Mouse (Mus musculus): ENCODE results near the gene Gm10272. TPM values are rescaled to one million over a fixed set of nuclear protein-coding genes. Genes with fewer than 3 reads are reported as not detected.

Gene Gm10272
- polyA plus RNA-seq (2014; fragmentation: Illumina TruSeq; extraction: RNeasy Lipid Tissue Mini Kit (QIAGEN cat#74804); ENCODE audit: low read depth, low replicate concordance), result not detected

GRCm38 (mm10) chr10:77706326-77706725 lies at the start of gene Gm10272:
Gene Gm10272, plus strand, starts transcription at chr10:77706626.

GRCm38 (mm10) chr10:77685895-77686664 lies 20.3 kb upstream of the Gm10272 start, which contains the start of gene Tspear:
Gene Tspear, plus strand, starts transcription at chr10:77686569.

GRCm38 (mm10) chr10:77690356-77690807 lies 16.0 kb upstream of the Gm10272 start, which contains the start of gene Gm19402:
Gene Gm19402, minus strand, starts transcription at chr10:77690757.

GRCm38 (mm10) chr10:77697133-77697532 lies 9.3 kb upstream of the Gm10272 start, which contains the start of gene Gm9508:
Gene Gm9508, minus strand, starts transcription at chr10:77697233.

GRCm38 (mm10) chr10:77711157-77711556 lies 4.7 kb downstream of the Gm10272 start, which contains the start of gene Gm10024:
Gene Gm10024, plus strand, starts transcription at chr10:77711457.

DNA sequence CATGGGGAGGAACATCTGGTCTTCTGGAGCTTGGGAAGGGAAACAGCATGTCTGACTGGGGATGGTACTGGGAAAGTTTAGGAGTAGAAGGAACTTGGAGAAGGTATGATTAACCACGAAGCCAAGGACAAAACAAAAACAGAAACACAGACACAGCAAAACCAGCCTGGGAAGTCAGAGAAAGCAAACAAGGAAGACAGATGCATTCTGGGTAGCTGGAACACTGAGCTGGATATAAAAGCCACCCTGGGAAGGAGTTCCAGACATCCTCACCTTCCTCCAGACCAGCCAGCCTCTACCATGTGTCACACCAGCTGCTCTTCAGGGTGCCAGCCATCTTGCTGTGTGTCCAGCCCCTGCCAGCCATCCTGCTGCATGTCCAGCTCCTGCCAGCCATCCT lies 9.1 kb downstream of the Gm10272 start, which contains the start of gene Gm10142:
Gm10142 (plus strand) TSS at position 301 of the 400 bp plus-strand sequence.

DNA sequence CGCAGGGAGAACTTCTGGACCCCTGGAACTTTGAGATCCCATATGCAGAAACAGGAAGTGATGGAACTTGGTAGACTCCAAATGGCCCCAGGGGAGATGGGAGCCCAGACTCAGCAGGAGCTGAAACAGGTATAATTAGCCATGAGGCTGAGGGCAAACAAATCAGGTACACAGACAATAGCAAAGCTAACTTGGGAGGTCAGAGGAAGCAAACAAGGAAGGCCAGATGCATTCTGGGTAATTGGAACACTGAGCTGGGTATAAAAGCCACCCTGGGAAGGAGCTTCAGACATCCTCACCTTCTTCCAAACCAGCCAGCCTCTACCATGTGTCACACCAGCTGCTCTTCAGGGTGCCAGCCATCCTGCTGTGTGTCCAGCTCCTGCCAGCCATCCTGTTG lies 13.9 kb downstream of the Gm10272 start, which contains the start of gene Krtap12-1:
Krtap12-1 (plus strand) TSS at position 301 of the 400 bp plus-strand sequence.

DNA sequence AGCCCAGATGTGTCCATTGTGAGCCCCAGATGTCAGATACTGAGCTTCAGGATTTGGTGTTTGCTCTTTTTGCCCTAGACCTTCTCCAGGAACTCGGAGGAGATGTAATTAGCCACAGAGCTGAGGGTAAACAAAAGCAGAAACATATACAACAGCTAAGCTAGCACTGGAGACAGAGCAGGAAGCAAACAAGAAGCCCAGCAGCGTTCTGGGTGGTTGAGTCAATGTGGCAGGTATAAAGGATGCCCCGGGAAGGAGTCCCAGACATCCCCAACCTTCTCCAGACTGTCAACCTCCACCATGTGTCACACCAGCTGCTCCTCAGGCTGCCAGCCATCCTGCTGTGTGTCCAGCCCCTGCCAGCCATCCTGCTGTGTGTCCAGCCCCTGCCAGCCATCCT lies 19.8 kb downstream of the Gm10272 start, which contains the start of gene Gm10100:
Gm10100 (plus strand) TSS at position 301 of the 400 bp plus-strand sequence.

GRCm38 (mm10) chr10:77741924-77742688 lies 35.7 kb downstream of the Gm10272 start, which contains the start of gene Gm18596:
Gene Gm18596, minus strand, starts transcription at chr10:77742638.

DNA sequence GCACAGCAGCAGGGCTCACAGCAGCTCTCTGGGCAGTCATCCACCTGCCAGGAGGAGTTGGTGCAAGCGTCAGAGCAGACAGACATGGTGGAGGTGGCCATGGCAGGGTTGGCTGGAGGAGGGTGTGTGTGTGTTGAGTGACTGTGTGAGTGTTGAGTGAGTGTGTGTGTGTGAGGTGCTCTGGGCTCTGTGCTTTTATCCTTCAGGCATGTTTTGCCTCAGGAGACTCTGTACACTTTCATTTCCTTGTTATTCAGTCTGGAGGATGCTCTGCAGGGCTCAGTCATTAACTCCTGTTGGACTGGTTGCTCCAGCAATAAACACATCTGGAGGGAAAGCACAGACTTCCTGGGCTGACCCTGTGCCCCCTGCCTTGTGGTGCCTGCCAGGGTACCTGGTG lies 44.8 kb downstream of the Gm10272 start, which contains the start of gene Gm9736:
Gm9736 (minus strand) TSS at position 101 of the 400 bp plus-strand sequence.

Other genes with a start within 250 kb of the Gm10272 start
- gene Fam207a, start 190.8 kb upstream of the Gm10272 start, polyA plus RNA-seq (2014; fragmentation: Illumina TruSeq; extraction: RNeasy Lipid Tissue Mini Kit (QIAGEN cat#74804); ENCODE audit: low read depth, low replicate concordance), result 0.78 TPM
- 0.36 TPM for gene Itgb2, start 176.4 kb upstream of the Gm10272 start, polyA plus RNA-seq (2014; fragmentation: Illumina TruSeq; extraction: RNeasy Lipid Tissue Mini Kit (QIAGEN cat#74804); ENCODE audit: low read depth, low replicate concordance)
- 53.7 TPM for gene Pttg1ip, start 124.9 kb upstream of the Gm10272 start, polyA plus RNA-seq (2014; fragmentation: Illumina TruSeq; extraction: RNeasy Lipid Tissue Mini Kit (QIAGEN cat#74804); ENCODE audit: low read depth, low replicate concordance)
- gene Sumo3, start 100.5 kb upstream of the Gm10272 start, polyA plus RNA-seq (2014; fragmentation: Illumina TruSeq; extraction: RNeasy Lipid Tissue Mini Kit (QIAGEN cat#74804); ENCODE audit: low read depth, low replicate concordance), result 32.2 TPM
- 10.3 TPM for gene Gm49325, start 100.4 kb upstream of the Gm10272 start, polyA plus RNA-seq (2014; fragmentation: Illumina TruSeq; extraction: RNeasy Lipid Tissue Mini Kit (QIAGEN cat#74804); ENCODE audit: low read depth, low replicate concordance)
- 19.1 TPM for gene Ube2g2, start 84.4 kb upstream of the Gm10272 start, polyA plus RNA-seq (2014; fragmentation: Illumina TruSeq; extraction: RNeasy Lipid Tissue Mini Kit (QIAGEN cat#74804); ENCODE audit: low read depth, low replicate concordance)
- gene Tspear, start 20.1 kb upstream of the Gm10272 start, polyA plus RNA-seq (2014; fragmentation: Illumina TruSeq; extraction: RNeasy Lipid Tissue Mini Kit (QIAGEN cat#74804); ENCODE audit: low read depth, low replicate concordance), result not detected
- gene Gm19402, start 15.9 kb upstream of the Gm10272 start, polyA plus RNA-seq (2014; fragmentation: Illumina TruSeq; extraction: RNeasy Lipid Tissue Mini Kit (QIAGEN cat#74804); ENCODE audit: low read depth, low replicate concordance), result not detected
- gene Gm9508, start 9.4 kb upstream of the Gm10272 start, polyA plus RNA-seq (2014; fragmentation: Illumina TruSeq; extraction: RNeasy Lipid Tissue Mini Kit (QIAGEN cat#74804); ENCODE audit: low read depth, low replicate concordance), result not detected
- gene Gm10024, start 4.8 kb downstream of the Gm10272 start, polyA plus RNA-seq (2014; fragmentation: Illumina TruSeq; extraction: RNeasy Lipid Tissue Mini Kit (QIAGEN cat#74804); ENCODE audit: low read depth, low replicate concordance), result not detected
- gene Gm10142, start 9.2 kb downstream of the Gm10272 start, polyA plus RNA-seq (2014; fragmentation: Illumina TruSeq; extraction: RNeasy Lipid Tissue Mini Kit (QIAGEN cat#74804); ENCODE audit: low read depth, low replicate concordance), result not detected
- gene Krtap12-1, start 14.0 kb downstream of the Gm10272 start, polyA plus RNA-seq (2014; fragmentation: Illumina TruSeq; extraction: RNeasy Lipid Tissue Mini Kit (QIAGEN cat#74804); ENCODE audit: low read depth, low replicate concordance), result not detected
- gene Gm10100, start 19.9 kb downstream of the Gm10272 start, polyA plus RNA-seq (2014; fragmentation: Illumina TruSeq; extraction: RNeasy Lipid Tissue Mini Kit (QIAGEN cat#74804); ENCODE audit: low read depth, low replicate concordance), result not detected
- gene Gm18596, start 36.0 kb downstream of the Gm10272 start, polyA plus RNA-seq (2014; fragmentation: Illumina TruSeq; extraction: RNeasy Lipid Tissue Mini Kit (QIAGEN cat#74804); ENCODE audit: low read depth, low replicate concordance), result not detected
- gene Gm9736, start 44.7 kb downstream of the Gm10272 start, polyA plus RNA-seq (2014; fragmentation: Illumina TruSeq; extraction: RNeasy Lipid Tissue Mini Kit (QIAGEN cat#74804); ENCODE audit: low read depth, low replicate concordance), result not detected
- not detected for gene Gm3233, start 53.1 kb downstream of the Gm10272 start, polyA plus RNA-seq (2014; fragmentation: Illumina TruSeq; extraction: RNeasy Lipid Tissue Mini Kit (QIAGEN cat#74804); ENCODE audit: low read depth, low replicate concordance)
- gene Gm3238, start 64.7 kb downstream of the Gm10272 start, polyA plus RNA-seq (2014; fragmentation: Illumina TruSeq; extraction: RNeasy Lipid Tissue Mini Kit (QIAGEN cat#74804); ENCODE audit: low read depth, low replicate concordance), result not detected
- not detected for gene Gm7138, start 70.3 kb downstream of the Gm10272 start, polyA plus RNA-seq (2014; fragmentation: Illumina TruSeq; extraction: RNeasy Lipid Tissue Mini Kit (QIAGEN cat#74804); ENCODE audit: low read depth, low replicate concordance)
- not detected for gene Gm3250, start 75.9 kb downstream of the Gm10272 start, polyA plus RNA-seq (2014; fragmentation: Illumina TruSeq; extraction: RNeasy Lipid Tissue Mini Kit (QIAGEN cat#74804); ENCODE audit: low read depth, low replicate concordance)
- not detected for gene Gm7137, start 81.6 kb downstream of the Gm10272 start, polyA plus RNA-seq (2014; fragmentation: Illumina TruSeq; extraction: RNeasy Lipid Tissue Mini Kit (QIAGEN cat#74804); ENCODE audit: low read depth, low replicate concordance)
- not detected for gene Gm9639, start 88.5 kb downstream of the Gm10272 start, polyA plus RNA-seq (2014; fragmentation: Illumina TruSeq; extraction: RNeasy Lipid Tissue Mini Kit (QIAGEN cat#74804); ENCODE audit: low read depth, low replicate concordance)
- gene Gm19668, start 92.5 kb downstream of the Gm10272 start, polyA plus RNA-seq (2014; fragmentation: Illumina TruSeq; extraction: RNeasy Lipid Tissue Mini Kit (QIAGEN cat#74804); ENCODE audit: low read depth, low replicate concordance), result not detected
- not detected for gene Gm9507, start 105.2 kb downstream of the Gm10272 start, polyA plus RNA-seq (2014; fragmentation: Illumina TruSeq; extraction: RNeasy Lipid Tissue Mini Kit (QIAGEN cat#74804); ENCODE audit: low read depth, low replicate concordance)
- gene Gm2696, start 108.1 kb downstream of the Gm10272 start, polyA plus RNA-seq (2014; fragmentation: Illumina TruSeq; extraction: RNeasy Lipid Tissue Mini Kit (QIAGEN cat#74804); ENCODE audit: low read depth, low replicate concordance), result not detected
- not detected for gene Krtap10-4, start 120.5 kb downstream of the Gm10272 start, polyA plus RNA-seq (2014; fragmentation: Illumina TruSeq; extraction: RNeasy Lipid Tissue Mini Kit (QIAGEN cat#74804); ENCODE audit: low read depth, low replicate concordance)
- gene Krtap10-10, start 129.3 kb downstream of the Gm10272 start, polyA plus RNA-seq (2014; fragmentation: Illumina TruSeq; extraction: RNeasy Lipid Tissue Mini Kit (QIAGEN cat#74804); ENCODE audit: low read depth, low replicate concordance), result not detected
- not detected for gene Gm36176, start 140.2 kb downstream of the Gm10272 start, polyA plus RNA-seq (2014; fragmentation: Illumina TruSeq; extraction: RNeasy Lipid Tissue Mini Kit (QIAGEN cat#74804); ENCODE audit: low read depth, low replicate concordance)
- not detected for gene Gm10318, start 146.2 kb downstream of the Gm10272 start, polyA plus RNA-seq (2014; fragmentation: Illumina TruSeq; extraction: RNeasy Lipid Tissue Mini Kit (QIAGEN cat#74804); ENCODE audit: low read depth, low replicate concordance)
- not detected for gene Gm3285, start 155.3 kb downstream of the Gm10272 start, polyA plus RNA-seq (2014; fragmentation: Illumina TruSeq; extraction: RNeasy Lipid Tissue Mini Kit (QIAGEN cat#74804); ENCODE audit: low read depth, low replicate concordance)
- gene Lrrc3, start 195.9 kb downstream of the Gm10272 start, polyA plus RNA-seq (2014; fragmentation: Illumina TruSeq; extraction: RNeasy Lipid Tissue Mini Kit (QIAGEN cat#74804); ENCODE audit: low read depth, low replicate concordance), result 0.15 TPM

All from testis, adult 10 weeks (tissue).